Mouse (Mus musculus) C2C12 (cell line): Measurements from ENCODE around the gene Gla. TPM values are rescaled to one million over a fixed set of nuclear protein-coding genes. Genes with fewer than 3 reads are reported as not detected.
"Not testable (repeated sequence)": the region's sequence is repeated elsewhere in the genome, so short reads cannot be mapped to it uniquely, and the experiment has no call there.

ENCODE experiments used
- H3K27me3 ChIP-seq: one replicate; pipeline ENCODE4 v1.6.1; 2011; ENCODE audit not compliant: control insufficient read depth, insufficient read depth, insufficient read length
- H3K36me3 ChIP-seq: one replicate; pipeline ENCODE4 v1.6.1; 2011; ENCODE audit not compliant: control insufficient read depth, insufficient read depth
- H3K4me3 ChIP-seq: one replicate; pipeline ENCODE4 v1.5.1; 2011; ENCODE audit warnings: mild to moderate bottlenecking, control low read depth; ENCODE audit not compliant: poor library complexity, insufficient read depth, severe bottlenecking
- H3K79me2 ChIP-seq: one replicate; pipeline ENCODE4 v1.6.1; 2011; ENCODE audit not compliant: control insufficient read depth, insufficient read depth
- H3K79me3 ChIP-seq: one replicate; pipeline ENCODE4 v1.6.1; 2011; ENCODE audit warnings: low read depth, control low read depth
- H3ac ChIP-seq: one replicate; pipeline ENCODE3; 2011; ENCODE audit warnings: low read depth; ENCODE audit not compliant: control insufficient read depth, insufficient read length
- CEBPB ChIP-seq: IDR thresholded peaks from one replicate; pipeline ENCODE4 v1.6.1; 2011; ENCODE audit warnings: low read depth, mild to moderate bottlenecking, control low read depth, moderate library complexity
- CTCF ChIP-seq: IDR thresholded peaks from one replicate; pipeline ENCODE4 v1.5.1; 2011; ENCODE audit not compliant: control insufficient read depth, insufficient read depth, insufficient read length
- FOSL1 ChIP-seq: IDR thresholded peaks from one replicate; pipeline ENCODE4 v1.8.0; 2011; ENCODE audit warnings: mild to moderate bottlenecking, low read length; ENCODE audit not compliant: poor library complexity, insufficient read depth, severe bottlenecking
- MAX ChIP-seq: IDR thresholded peaks from one replicate; pipeline ENCODE4 v1.6.1; 2011; ENCODE audit warnings: mild to moderate bottlenecking, control low read depth
- MYOD1 ChIP-seq: IDR thresholded peaks from one replicate; pipeline ENCODE4 v1.6.1; 2011; ENCODE audit warnings: low read depth; ENCODE audit not compliant: control insufficient read depth, insufficient read length
- MYOG ChIP-seq: IDR thresholded peaks from one replicate; pipeline ENCODE4 v1.6.1; 2011; ENCODE audit not compliant: control insufficient read depth, insufficient read length; ENCODE audit errors: extremely low read depth
- USF1 ChIP-seq: IDR thresholded peaks from one replicate; pipeline ENCODE4 v1.6.1; 2011; ENCODE audit warnings: low read depth, mild to moderate bottlenecking, control low read depth, moderate library complexity
- polyA plus RNA-seq: library from polyadenylated mRNA; unstranded; fragments of >200 nt; fragmentation: generic; extraction: Trizol; gene quantifications from one replicate; pipeline ENCODE4 v1.2.1, GENCODE M21; 2012; ENCODE audit warnings: missing spikeins

Gla gene
- polyA plus RNA-seq, 1 experiment: 6.4 TPM

- TF ChIP-seq CTCF: no peak
- no peak for TF ChIP-seq USF1
- no peak for TF ChIP-seq MAX
- no peak for TF ChIP-seq MYOG
- no peak for TF ChIP-seq FOSL1
- TF ChIP-seq MYOD1: no peak
- TF ChIP-seq CEBPB: no peak
- Histone ChIP-seq H3K79me2 (peaks cover 34% of the 10 kb centered on the region), H3K27me3 (no peaks in the 10 kb centered on the region), H3K79me3 (peaks cover 24% of the 10 kb centered on the region), H3K4me3 (peak overlapping the region; percentile 50), H3ac (no peak overlapping the region), H3K36me3 (peaks cover 10% of the 10 kb centered on the region)
Observed at GRCm38 (mm10) chrX:134541955-134542308, 59.0 kb downstream of the Gla start.

GRCm38 (mm10) chrX:134541145-134541954, 59.6 kb downstream of the Gla start, which contains the start of gene Timm8a1:
Gene Timm8a1 (minus strand): TSS chrX:134541865.
- H3K79me3 ChIP-seq: peaks cover 24% of the 10 kb centered on the region
- H3ac ChIP-seq: peak within 1 kb of the TSS; percentile 79
- H3K79me2 ChIP-seq: peaks cover 39% of the 10 kb centered on the region
- no peak for TF ChIP-seq CTCF
- TF ChIP-seq USF1: peak; percentile 50
- no peak for TF ChIP-seq MYOD1
- no peak for TF ChIP-seq MYOG
- no peak for TF ChIP-seq MAX
- no peak for TF ChIP-seq FOSL1
- TF ChIP-seq CEBPB: no peak
- H3K36me3 ChIP-seq: peaks cover 16% of the 10 kb centered on the region
- peak within 1 kb of the TSS; percentile 50 for H3K4me3 ChIP-seq
- H3K27me3 ChIP-seq: no peaks in the 10 kb centered on the region

- peaks cover 24% of the 10 kb centered on the region for H3K79me3 ChIP-seq
- peak overlapping the region; percentile 50 for H3K4me3 ChIP-seq
- TF ChIP-seq MAX: no peak
- TF ChIP-seq USF1: no peak
- no peak for TF ChIP-seq MYOG
- no peak for TF ChIP-seq FOSL1
- TF ChIP-seq CTCF: no peak
- TF ChIP-seq CEBPB: no peak
- no peak for TF ChIP-seq MYOD1
- H3ac ChIP-seq: peak overlapping the region; percentile 62
- H3K27me3 ChIP-seq: no peaks in the 10 kb centered on the region
- peaks cover 40% of the 10 kb centered on the region for H3K79me2 ChIP-seq
- H3K36me3 ChIP-seq: peaks cover 17% of the 10 kb centered on the region
Observed at GRCm38 (mm10) chrX:134540414-134541135, 60.4 kb downstream of the Gla start.

- peaks cover 24% of the 10 kb centered on the region for H3K79me3 ChIP-seq
Observed at GRCm38 (mm10) chrX:134539795-134540194, 61.1 kb downstream of the Gla start.

More at GRCm38 (mm10) chrX:134539795-134540194, 61.1 kb downstream of the Gla start:
- not testable (repeated sequence) for H3K27me3 ChIP-seq, H3ac ChIP-seq
- H3K36me3 ChIP-seq: peaks cover 17% of the 10 kb centered on the region
- peak overlapping the region; percentile 50 for H3K4me3 ChIP-seq
- peaks cover 40% of the 10 kb centered on the region for H3K79me2 ChIP-seq

Other genes starting within 250 kb of the Gla start
- gene Drp2, start 196.6 kb downstream of the Gla start, polyA plus RNA-seq: 1.9 TPM
- gene Taf7l, start 124.6 kb downstream of the Gla start, polyA plus RNA-seq: not detected
- 44.6 TPM for gene Timm8a1, start 59.3 kb downstream of the Gla start, polyA plus RNA-seq
- not detected for gene Btk, start 17.6 kb downstream of the Gla start, polyA plus RNA-seq
- gene Rpl36a, start 15.5 kb downstream of the Gla start, polyA plus RNA-seq: 1,745 TPM
- 26.2 TPM for gene Hnrnph2, start 54 bp upstream of the Gla start, polyA plus RNA-seq
- 2.7 TPM for gene Armcx4, start 85.4 kb upstream of the Gla start, polyA plus RNA-seq
- 2.7 TPM for gene Armcx1, start 116.8 kb upstream of the Gla start, polyA plus RNA-seq
- gene Armcx6, start 150.3 kb upstream of the Gla start, polyA plus RNA-seq: 6.0 TPM
- 14.0 TPM for gene Armcx3, start 155.5 kb upstream of the Gla start, polyA plus RNA-seq
- gene Armcx2, start 208.1 kb upstream of the Gla start, polyA plus RNA-seq: 55.5 TPM